Mouse (Mus musculus) erythroid progenitor cell, adult 5-6 weeks (primary cell): ENCODE results near the gene Commd9. TPM values are rescaled to one million over a fixed set of nuclear protein-coding genes. Genes with fewer than 3 reads are reported as not detected.

Source experiments
- ATAC-seq: replicated peaks from 2 replicates; pipeline ENCODE4 v1.8.0; 2016; ENCODE audit warnings: moderate number of reproducible peaks, mild to moderate bottlenecking, moderate TSS enrichment, inconsistent platforms; ENCODE audit not compliant: poor library complexity, low FRiP score, severe bottlenecking
- total RNA-seq, 2 experiments: library from RNA; stranded (forward) in 1 of 2; stranded (reverse) in 1 of 2; fragments of 150-400 nt in 1 of 2; fragments of 186-747, 209-891 nt in 1 of 2; gene quantifications; 2 replicates each; pipeline versions ENCODE4 v1.2.3 to v1.2.4; 2015 to 2017; ENCODE audit warnings: low replicate concordance in 2 of 2

Gene Commd9
- total RNA-seq (2015; ENCODE audit: low replicate concordance) (2.2 and 8.8 TPM in 2 replicates), total RNA-seq (2017; ENCODE audit: low replicate concordance) (13.9 TPM in 1 of 2 replicates, not detected in the other)

DNA sequence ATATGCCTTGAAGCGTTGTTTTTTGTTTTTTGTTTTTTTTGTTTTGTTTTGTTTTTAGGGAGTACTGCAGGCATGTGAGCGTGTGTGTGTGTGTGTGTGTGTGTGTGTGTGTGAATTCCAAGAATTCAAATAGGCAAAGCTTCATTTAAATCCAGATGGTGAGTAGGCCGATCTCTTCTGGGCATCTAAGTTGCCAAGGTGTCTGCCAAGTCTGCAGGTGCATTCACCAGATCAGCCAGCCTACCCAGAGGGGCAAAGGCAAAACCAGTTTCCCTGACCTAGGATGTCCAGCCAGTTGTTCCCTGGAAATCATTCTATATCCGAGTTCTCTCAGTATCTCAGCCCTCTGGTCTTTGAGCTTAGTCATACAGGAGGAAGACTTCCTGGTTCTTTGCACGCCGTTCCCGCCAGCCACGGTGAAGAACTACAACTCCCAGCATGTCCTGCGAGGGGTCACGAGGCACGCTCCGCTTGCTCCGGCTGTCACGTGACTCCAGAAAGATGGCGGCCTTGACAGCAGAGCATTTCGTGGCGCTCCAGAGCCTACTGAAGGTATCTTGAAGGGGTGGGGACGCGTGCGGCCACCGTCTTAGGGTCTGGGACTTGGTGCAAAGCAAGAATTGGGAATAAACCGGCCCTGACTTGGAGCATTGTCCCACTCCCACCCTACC, at the start of gene Commd9:
Gene Commd9, plus strand, starts transcription at position 480 of the 671 bp plus-strand sequence.
- peak; percentile 99 for ATAC-seq

DNA sequence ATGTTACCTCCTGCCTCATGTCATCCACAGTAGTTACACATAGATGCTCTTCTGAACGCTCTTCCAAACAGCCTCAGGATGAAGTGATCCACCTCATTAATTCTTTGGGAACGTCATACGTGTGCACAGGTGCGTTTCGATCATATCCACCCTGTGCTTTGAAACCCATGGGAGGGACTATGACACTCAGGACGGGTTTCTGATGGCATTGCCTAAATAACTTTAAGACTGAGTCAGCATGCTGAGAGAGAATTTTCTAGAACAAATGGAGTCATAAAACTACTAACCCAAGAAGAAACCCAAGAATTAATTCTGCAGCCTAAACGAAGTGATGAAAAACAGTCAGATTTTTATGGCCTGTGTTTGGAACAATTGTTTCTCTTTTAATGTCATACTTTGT, 43.3 kb upstream of the Commd9 start:
- ATAC-seq: no peak

DNA sequence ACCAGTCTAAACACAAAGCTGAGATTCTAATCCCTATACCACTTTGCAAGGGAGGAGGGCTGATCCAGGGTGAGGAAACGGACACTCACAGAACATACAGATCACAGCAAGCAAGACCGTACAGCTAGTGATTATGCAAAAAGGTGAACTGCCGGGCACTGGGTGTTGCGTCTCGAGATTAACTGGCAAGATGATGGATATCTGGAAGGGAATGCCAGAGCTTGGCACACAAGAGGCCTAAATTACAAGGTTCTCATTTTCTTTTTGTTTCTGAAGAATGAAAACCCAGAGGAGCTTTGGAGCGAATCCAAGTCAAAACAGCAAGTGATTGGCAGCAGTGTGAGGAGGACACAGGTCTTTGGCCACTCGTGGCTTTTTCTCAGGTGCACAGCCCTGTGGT, 31.3 kb upstream of the Commd9 start:
- no peak for ATAC-seq

DNA sequence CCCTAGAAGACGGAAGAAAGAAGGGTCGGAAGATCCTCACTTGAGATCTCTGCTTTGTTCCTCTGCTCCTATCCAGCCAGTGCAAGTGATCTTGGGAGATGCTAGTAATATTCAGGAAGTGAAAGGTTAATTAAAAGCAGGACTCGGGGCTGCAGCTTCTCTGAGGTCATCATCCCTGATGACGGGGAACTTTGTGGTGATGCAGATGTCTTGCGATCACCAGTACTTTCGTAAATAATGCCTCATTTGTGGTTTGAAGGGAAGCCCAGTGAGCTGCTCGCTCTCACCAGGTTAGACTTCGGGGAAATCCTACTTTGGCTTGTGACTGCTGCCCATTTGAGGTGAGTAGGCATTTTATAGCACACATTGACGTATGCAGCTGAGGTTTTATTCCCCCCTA, 29.9 kb upstream of the Commd9 start:
- no peak for ATAC-seq

DNA sequence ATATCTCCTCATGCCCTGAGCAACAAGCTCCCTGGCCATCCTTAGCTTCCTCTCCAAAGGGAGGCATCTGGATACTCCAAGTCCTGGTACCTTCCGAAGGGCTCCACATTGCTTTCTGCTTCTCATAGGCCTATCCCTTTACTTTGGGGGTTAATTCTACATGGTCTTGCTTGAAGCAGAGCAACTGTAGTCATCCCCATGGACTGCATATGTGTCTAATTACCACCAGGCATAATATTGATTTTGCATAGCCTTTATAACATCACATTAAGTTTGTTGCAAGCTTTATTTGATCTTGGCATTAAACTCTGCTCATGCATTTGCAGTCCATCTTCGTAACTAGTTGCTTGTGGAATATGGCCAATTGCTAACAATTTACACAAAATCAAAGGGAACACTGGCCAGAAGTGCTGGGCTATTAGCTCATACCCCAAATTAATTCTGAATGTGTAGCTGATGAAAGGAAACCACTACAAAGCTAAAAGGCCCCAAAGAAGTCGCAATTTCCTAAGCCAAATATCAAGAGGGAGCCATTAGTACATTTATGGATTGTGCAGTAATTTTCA, 25.0 kb upstream of the Commd9 start:
- ATAC-seq: no peak

DNA sequence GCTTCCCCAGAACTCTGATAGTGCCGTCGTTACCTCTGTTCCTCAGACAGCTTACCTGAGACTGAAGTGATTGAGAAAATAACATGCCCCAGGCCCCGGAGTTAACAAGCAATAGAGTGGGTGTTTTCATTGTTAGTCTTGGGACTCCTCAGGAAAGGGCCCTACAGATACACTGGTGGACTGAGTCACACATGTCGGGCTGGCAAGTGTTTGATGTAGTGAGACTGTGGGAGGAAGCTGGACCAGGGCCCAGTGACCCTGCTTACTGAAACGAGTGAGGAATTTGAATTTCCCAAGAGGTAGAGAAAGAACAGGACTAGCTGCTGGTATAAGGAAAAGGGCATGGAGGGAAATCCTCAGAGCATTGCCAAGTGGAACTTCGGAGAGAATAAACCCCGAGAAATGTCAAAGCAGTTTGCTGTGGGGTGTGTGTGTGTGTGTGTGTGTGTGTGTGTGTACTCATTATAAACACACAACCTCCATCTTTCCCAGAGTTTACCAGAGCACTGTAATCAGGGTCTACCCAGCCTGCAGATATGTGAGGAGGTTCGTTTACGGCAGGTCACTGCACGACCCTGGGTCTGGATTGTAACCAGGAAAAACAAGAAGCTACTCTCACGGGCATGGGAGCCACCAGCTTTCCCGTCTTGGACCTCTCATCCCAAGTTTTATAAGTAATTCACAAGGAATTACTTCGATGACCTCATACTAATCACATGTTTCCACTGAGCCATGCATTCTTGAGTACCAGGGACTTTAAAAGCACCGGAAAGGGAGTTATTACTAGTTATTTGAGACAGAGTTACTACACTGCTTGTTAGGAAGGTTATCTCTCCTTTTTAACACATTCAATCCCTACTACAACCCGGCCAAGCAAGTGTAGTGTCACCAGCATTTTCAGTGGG, 23.6 kb upstream of the Commd9 start:
- no peak for ATAC-seq

DNA sequence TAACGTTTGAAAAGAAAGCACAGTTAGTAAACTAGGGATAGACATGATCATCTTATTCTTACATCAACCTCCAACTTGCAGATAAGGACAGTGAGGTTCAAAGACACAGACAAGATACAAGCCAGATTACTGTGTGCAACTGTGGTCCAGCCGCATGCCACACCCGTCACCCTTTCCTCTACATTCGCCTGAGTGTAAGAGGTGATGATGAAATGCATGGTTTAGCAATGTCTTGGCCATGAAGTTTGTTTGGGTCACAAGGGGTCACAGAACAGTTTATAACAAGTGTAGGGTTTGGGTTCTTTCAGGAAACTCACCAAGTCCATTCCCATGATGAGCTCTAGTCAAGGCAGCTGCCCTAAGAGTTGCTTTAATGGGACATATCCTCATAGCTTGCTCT, 17.4 kb upstream of the Commd9 start:
- no peak for ATAC-seq

DNA sequence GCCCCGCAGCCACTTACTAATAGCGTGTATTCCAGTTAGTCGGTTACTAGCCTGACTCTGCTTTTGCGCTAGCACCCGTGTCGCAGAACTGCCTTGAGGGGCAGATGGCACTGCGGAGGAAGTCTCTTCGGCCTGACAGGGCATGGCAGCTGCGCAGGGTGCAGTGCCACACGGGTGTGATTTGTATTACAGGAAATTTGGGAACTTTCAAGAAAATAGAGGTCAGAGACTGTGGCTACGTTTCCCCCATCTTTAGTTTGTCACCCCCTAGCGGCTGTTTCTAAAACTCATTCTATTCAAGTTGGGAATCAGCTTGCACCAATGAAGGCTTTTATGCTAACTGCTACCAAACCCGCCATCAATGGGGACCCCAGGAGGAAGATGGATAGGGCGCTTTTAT, 14.9 kb upstream of the Commd9 start:
- ATAC-seq: no peak

DNA sequence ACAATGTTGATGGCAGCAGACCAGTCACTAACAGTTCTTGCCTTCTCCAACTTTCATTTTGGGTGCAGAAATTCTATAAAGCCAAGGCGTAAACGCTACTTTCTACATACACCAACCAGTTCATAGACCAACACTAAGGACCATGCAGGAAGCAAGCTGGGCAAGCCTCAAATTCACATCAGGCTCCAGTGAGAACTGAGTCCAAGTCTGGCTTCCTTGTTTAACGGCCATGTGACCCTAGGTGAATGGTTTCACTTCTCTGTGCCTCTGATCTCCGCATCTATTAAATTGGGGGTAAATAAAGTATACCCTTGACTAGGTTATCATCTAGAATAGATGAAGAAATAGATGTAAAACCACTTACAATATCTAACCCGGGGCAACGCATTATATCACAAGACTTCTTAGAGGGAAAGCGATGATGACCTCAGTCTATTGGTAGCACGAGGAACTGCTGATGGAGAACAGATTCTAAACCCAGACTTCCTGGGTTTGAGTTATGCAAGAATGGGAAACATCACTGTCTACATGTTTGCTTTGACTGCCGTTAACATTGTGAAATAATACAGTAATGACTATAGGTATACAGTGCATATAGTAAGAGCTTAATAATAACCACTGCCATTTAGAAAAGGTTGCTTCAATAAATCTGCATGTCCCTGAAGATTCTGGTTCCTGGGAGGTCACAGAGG, 4.4 kb upstream of the Commd9 start:
- ATAC-seq: no peak

DNA sequence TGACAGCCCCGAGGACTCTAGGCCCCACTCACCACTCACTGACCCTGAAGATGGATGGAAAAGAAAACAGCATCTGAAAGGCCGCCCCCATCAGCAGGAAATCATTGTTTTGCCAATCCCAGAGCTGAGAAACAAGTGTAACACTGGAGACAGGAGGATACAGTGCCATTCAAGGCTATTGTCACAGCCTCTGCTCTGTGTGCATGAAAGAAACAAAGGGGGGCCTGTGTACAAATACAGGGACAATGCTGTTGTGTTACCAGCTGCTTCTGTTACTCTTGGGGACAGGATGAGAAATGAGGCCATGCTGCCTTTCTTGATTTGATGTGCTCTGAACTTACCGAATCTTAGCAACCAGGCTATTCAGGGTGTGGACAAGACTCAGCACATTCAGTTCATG, 3.0 kb upstream of the Commd9 start, which contains the start of gene Prr5l:
Gene Prr5l, minus strand, starts transcription at position 30 of the 400 bp plus-strand sequence.
- ATAC-seq: no peak

DNA sequence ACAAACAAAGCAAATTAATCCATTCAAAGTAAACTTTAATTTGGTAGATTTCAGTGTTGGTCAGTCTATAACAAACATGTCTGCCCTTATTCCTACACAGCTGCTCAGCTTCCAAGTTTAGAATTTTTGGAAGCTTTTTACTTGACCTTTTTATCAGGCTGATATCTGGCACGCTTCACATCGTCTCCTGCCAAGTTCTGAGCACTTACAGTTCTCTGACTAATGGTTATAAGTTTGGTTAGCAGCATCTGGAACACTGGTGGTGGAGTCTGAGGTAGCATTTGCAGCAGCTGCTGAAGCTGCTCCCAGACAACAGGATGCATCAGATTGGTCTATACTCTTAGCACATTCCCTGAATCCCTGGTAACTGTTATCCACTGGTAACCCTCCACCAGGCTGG, 1.8 kb upstream of the Commd9 start:
- ATAC-seq: no peak

DNA sequence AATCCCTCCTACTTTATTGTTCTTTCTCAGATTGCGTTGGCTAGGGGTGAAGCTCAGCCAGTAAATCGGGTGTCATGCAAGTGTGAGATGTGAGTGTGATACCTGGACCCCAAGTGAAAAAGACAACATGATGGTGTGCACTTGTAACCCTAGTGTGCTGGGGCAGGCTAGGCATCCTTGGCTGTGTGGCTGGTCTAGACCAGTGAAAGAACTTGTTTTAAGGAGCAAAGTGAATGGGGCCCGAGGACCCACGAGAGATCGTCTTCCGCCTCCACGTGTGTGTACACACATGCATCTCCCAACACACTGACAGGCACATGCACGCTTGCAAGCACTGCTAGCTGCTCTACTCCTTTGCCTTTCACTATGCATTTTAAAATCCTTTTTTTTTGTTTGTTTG, 2.8 kb downstream of the Commd9 start:
- ATAC-seq: no peak

DNA sequence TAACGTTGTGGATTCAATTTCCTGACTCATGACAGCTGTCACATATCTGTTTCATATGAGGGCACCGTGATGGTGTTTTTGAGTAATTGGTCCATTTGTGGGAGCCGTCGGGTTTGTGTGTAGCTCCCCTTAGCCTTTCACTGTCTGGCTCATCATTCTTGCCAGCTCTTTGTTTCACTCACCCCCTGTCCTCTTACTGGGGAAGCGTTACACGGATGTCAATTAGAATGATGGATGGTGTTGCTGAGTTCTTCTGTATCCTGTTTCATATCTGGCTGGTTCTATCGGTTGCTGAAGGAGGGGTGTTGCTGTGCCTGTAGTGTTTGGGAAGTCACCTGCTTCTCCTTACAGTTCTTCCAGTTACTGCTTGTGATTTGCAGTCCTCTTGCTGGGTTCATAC, 5.1 kb downstream of the Commd9 start:
- ATAC-seq: no peak

DNA sequence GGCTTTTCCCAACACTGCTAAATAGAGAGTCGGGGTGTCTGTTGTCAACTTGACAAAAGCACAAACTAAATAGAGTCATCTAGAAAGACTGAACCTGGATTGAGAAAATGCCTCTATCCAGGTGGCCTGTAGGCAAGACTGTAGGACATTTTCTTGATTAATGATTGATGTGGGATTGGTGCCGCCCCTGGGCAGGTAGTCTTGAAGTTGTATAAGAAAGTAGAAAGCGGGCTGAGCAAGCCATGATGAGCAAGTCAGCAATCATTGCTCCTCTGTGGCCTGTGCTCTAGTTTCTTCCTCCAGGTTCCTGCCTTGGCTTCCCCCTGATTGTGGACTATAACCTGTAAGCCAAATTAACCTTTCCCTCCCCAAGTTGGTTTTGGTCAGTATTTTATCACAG, 8.1 kb downstream of the Commd9 start:
- no peak for ATAC-seq

DNA sequence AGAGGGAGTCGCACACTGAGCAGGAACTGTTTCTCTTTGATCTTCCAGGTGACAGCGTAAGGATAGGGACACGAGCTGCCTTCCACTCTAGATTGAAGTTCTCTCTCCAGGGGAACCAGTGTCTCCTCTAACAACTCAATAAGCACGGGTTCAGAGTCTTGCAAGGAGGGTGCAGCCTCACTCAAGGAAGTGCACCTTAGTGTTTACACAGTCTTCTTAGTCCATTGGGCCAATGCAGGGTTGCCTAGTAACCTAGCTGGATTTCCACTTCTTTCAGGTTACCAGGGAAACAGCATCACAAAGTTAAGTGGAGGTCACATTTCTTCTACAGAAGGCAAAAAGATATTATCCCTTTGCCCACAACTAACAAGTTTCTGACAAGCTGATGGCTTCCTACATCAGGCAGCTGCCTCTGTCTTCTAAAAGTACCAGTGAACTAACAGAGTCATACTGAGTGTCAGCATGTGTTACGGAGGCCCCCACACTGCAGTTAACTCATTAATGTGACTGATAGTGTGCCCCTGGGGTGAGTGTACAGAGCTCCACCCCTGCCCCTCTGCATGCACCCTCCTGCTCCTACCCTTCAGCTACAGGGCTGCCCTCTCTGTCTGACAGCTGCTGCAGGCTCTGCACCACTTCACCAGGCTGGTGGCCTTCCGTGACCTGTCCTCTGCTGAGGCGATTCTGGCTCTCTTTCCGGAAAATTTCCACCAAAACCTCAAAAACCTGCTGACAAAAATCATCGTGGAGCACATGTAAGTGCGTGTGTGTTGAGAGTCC, 10.6 kb downstream of the Commd9 start:
- no peak for ATAC-seq

DNA sequence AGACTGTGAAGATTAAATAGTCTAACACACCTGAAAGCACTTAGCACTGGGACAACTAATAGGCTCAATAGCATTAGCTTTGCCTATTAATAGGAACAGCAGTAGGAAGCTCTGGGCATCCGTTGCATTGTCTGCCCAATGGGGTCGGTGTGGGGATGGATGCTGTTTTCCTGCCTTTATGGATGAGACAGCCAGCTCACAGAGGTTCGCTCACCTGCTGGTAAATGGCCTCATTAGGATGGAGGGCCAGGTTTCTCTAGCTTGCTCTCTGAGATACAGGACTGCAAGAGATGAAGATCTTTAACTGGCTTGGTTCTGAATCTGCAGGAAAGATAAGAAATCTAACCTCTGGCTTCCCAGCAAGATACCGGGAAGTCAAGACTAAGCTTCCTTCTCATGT, 16.1 kb downstream of the Commd9 start:
- no peak for ATAC-seq

DNA sequence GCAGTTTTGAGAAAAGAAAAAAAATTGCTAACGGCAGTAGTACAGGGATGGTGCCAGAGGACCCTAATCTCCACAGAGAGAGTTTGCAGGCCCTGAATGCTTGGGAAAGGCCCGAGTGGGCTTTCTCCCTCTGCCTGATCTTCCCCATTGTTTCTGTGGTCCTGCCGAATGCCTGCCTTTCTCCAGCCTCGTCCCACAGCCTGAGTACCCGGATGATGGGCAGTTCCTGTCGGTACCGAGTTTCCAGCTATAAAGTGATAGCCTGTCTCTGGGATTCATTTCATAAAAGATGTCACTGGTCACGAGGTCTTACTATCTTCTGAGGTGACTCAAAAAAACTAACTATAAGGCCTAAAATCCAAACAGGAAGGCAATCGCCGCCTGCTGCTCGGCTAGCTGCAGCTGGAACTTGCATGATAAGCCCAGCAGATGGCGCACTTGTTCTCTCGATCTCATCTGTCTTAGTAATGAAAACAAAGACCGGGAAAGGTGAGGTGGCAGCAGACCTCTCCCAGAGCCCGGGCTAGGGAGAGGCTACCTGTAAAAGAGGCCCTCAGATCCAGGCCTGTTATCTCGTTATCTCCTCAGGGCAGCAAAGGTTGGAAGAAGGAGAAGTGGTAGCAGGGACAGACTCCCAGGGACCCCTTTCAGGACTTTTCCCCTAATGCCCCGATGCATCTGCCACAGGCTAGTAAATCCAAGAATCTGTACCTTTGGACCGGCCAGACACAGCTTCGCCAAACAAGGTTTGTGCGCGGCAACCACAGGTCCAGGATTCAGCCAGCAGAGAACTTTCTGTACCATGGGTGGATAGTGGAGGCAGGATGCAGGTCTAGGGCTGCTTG, 19.7 kb downstream of the Commd9 start:
- ATAC-seq: no peak

DNA sequence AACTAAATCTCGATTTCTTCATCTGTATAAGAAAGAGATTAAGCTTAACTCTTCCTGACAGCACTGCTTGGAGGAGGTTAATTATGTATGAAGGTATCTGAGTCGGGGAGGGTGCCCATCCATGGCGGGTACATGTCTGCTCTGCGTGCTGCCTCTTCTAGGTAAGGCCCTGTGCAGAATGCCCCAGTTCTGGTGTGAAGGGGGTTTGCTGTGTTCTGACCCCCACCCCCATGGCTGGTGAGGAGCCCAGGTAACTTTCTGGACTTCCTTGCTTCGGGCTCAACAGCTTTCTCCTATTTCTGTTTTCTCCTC, 20.3 kb downstream of the Commd9 start:
- ATAC-seq: no peak
